Mouse (Mus musculus): ENCODE data around the gene Trip12.

The Trip12 gene

GRCm38 (mm10) chr1:84859597-84859996 is 19.3 kb upstream of the Trip12 start:
- no peak for DNase-seq (ENCODE audit: low spot score)

DNA sequence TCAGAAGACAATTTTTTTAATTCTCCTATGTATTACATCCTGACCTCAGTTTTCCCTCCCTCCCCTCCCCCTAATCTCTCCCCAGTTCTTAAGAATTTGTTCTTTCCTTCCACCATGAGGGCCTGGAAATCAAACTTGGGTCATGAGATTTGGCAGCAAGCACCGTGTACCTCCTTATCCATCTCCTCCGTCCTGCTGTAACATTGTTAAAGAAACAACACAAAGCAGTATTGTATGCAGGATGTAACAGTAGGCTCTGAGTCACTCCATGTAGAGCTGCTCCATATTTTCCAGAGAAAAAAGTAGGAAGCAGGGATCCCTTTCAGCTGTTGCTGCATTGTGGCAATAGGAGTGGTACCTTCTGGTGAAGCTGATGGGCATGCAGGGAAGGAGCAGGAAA is 15.4 kb upstream of the Trip12 start:
- DNase-seq (ENCODE audit: low spot score), result peak; percentile 66

GRCm38 (mm10) chr1:84854966-84855365 is 14.7 kb upstream of the Trip12 start:
- DNase-seq (ENCODE audit: low spot score), result no peak

DNA sequence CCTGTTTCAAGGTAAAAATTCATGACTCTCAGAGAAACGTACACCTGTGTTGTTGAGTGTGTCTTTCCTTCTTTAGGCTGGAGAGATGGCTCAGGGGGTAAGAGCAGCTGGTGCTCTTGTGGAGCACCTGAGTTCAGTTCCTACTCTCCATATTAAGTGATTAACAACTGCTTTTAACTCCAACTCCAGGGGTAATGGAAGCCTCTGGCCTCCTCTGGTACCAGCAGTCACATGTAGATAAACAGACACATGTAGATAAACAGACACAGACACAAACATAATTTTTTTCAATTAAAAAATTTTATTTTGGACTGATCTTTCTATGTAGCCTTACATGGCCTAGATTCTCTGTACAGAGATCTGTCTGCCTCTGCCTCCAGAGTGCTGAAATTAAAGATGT is 13.4 kb upstream of the Trip12 start:
- DNase-seq (ENCODE audit: low spot score), result no peak

GRCm38 (mm10) chr1:84851512-84852235 is 11.4 kb upstream of the Trip12 start:
- no peak for DNase-seq (ENCODE audit: low spot score)

GRCm38 (mm10) chr1:84850471-84850870 is 10.2 kb upstream of the Trip12 start:
- no peak for DNase-seq (ENCODE audit: low spot score)

- no peak for DNase-seq (ENCODE audit: low spot score)
Measured at GRCm38 (mm10) chr1:84849804-84850203, 9.5 kb upstream of the Trip12 start.

DNA sequence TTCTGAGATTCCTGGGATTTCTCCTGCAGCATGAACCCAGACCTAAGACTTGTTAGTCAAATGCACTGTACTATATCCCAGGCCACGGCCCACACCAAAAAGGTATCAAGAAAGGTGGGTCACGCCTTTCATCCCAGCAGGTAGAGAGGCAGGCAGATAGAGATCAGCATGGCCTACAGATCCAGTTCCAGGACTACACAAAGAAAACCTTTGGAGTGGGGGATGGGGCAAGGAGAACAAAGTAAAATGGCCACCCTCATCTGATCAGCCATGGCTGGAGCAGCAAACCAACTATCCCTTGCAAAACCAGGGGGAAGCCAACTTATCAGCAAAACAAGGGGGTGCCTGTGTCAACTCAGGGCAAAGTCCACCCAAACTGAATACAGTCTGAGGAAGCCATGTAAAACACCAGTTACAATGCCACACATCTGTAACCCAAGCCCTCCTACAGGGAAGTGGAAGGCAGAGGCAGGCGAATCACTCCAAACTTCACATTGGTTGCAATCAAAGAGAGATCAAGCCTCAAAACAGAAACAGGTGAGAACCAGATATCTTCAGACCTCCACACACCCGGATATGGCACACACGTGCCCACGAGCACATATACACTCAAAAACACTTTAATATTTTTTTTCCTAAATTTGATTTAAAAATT is 8.6 kb upstream of the Trip12 start:
- no peak for DNase-seq (ENCODE audit: low spot score)

DNA sequence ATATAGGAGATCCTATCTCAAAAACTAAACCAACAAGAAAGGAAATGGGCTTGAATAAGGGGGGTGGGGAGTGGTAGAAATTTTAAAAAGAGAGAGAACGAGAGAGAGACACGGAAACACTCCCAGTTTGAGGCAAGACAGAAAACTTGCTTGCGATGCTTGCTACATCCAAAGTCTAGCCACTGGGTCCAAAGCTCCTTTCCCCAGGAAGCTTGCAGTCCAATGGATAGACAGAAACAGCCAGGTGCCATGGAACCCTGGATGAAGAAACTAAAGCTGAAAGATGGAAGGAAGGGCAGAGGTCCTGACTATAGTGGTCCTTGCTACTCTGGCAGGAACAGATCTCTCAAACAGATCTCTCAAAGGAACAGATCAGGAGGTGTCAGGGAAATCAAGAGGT is 8.0 kb upstream of the Trip12 start:
- no peak for DNase-seq (ENCODE audit: low spot score)

DNA sequence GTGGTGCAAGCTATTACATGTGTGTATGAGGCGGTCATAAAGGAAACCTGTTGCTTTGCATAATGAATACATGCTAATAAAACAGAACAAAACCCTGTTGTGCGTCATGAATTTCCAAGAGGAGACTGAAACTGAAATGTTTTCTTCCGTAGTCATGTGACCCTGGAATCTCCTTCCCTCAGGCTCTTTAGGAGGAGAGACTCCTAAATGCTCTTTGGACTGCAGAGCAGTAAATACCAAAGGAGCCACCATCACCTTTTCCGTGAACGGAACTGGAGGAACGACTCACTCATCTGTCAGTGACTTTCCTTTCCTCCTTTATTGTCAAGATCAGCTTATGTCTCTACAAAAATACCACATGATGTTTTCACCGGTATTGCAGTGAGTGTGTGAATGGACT is 7.4 kb upstream of the Trip12 start:
- DNase-seq (ENCODE audit: low spot score), result no peak

DNA sequence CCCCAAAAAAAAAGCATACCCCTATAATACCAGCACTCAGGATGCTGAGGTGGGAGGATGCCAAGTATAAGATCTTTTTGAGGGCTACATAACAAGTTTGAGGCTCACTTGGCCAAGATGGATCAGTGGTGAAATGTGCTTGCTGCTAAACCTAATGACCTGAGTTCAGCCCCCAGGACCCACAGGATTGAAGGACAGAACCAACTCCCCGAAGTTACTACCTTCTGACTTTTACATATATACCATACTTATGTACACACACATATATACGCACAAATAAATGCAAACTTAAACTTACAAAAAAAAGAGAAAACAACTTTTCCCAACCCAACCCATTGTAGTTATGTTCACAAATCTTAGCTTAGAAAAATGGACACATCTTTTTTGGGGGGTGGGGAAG is 3.0 kb upstream of the Trip12 start:
- no peak for DNase-seq (ENCODE audit: low spot score)

- no peak for DNase-seq (ENCODE audit: low spot score)
Measured at GRCm38 (mm10) chr1:84841061-84841460, 745 bp upstream of the Trip12 start.

GRCm38 (mm10) chr1:84839309-84840017 is 853 bp downstream of the Trip12 start, which contains the start of gene Fbxo36:
TSS of gene Fbxo36 (plus strand) at chr1:84839841.
- peak; percentile 95 for DNase-seq (ENCODE audit: low spot score)

GRCm38 (mm10) chr1:84838621-84839151 is 1.6 kb downstream of the Trip12 start:
- DNase-seq (ENCODE audit: low spot score), result peak; percentile 86

DNA sequence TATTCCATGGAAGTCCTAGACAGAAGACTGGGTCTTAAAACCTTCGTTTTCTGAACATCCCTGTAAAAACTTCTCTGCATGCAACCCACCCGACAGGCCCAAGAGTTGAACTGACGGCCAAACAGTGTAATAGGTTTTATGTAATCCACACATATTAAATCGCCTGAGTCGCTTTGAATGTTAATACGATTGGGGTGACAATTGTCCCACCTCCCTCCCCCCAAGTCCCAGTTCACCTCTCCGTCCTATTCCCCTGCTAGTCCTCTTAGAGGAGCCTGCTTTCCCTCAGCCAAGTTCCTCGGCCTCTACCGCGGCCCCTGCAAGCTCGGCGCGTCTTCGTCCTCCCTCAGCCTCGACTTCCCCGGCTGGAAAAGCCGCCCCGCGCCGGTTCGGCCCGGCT is 2.2 kb downstream of the Trip12 start:
- no peak for DNase-seq (ENCODE audit: low spot score)

- DNase-seq (ENCODE audit: low spot score), result peak; percentile 27
Measured at GRCm38 (mm10) chr1:84837523-84838145, 2.7 kb downstream of the Trip12 start.

- DNase-seq (ENCODE audit: low spot score), result no peak
Measured at GRCm38 (mm10) chr1:84825091-84825490, 15.2 kb downstream of the Trip12 start.

DNA sequence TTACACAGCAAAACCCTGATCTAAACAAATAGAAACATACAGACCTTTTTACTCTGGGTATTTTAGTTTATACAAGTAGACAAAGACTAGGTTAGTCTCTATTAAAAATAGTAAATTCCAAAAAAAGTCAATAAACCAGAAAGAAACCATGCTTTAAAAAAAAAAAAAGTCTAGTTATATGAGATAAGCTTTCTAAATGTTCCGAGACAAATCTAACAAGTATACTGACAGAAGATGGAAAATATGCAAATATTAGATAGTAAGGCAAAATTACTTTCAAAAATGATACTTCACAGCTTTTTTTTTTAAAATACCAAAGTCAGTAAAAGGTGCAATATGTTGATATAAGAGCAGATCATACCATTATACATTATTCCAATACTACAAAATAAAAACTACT is 22.7 kb downstream of the Trip12 start:
- DNase-seq (ENCODE audit: low spot score), result no peak

- no peak for DNase-seq (ENCODE audit: low spot score)
Measured at GRCm38 (mm10) chr1:84803788-84804187, 36.5 kb downstream of the Trip12 start.

DNA sequence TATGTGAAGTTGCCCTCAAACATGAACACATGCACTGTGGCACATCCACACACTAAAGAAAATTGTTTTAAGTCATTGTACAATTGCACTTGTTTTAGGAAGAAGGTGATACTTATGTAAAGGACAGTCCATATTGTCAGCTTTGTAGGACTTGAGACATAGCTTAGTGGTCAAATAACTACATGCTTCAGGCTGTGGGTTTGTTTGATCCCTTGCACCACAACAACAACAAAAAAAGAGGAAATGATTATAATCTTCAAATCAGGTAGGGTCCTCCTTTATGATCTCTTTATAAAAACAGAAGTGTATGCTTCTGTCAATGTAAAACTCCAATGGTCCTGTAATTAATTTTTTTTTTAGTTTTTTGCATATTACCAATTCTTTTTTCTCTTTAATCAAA is 41.1 kb downstream of the Trip12 start:
- no peak for DNase-seq (ENCODE audit: low spot score)

DNA sequence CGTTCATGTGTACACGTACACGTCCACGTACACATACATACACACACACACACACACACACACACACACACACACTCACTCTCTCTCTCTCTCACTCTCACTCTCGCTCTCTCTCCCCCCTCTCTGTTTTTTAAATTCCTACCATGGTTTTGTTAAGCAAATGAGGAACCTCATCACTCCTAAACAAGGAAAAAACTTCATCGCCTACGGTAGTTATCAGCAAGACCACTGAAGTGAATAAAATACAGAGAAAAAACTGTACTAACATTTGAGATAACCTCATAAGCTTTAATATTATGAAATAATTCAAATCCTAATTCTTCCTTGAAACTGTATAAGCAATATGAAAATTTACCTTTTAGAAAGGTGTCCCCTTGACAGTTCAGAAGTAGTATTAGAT is 45.0 kb downstream of the Trip12 start:
- no peak for DNase-seq (ENCODE audit: low spot score)

- no peak for DNase-seq (ENCODE audit: low spot score)
Measured at GRCm38 (mm10) chr1:84791393-84791792, 48.9 kb downstream of the Trip12 start.
